Mouse (Mus musculus): Measurements from ENCODE around the gene Zbtb8a.

- no peak for TF ChIP-seq POLR2A (IDR thresholded peaks at IDR 0.05; ENCODE audit: borderline replicate concordance, extremely low read depth, low read depth, low read length)
- no peak for TF ChIP-seq CTCF (IDR thresholded peaks at IDR 0.05; ENCODE audit: insufficient read depth, low read length)
Measured at GRCm38 (mm10) chr4:129383586-129383985, 5.7 kb upstream of the Zbtb8a start.

All from lung, adult 2 months (tissue).